Mouse (Mus musculus) intestine, embryonic 16.5 days (tissue): ENCODE data around the gene Bicd2. TPM values are rescaled to one million over a fixed set of nuclear protein-coding genes. Genes with fewer than 3 reads are reported as not detected.

Experiments used
- ATAC-seq: fragments of 200-750 bp; cut with Nextera tagmentation; 2 replicates; pipeline ENCODE4 v1.8.0; 2017; ENCODE audit warnings: moderate TSS enrichment, moderate library complexity
- H3K27ac ChIP-seq: fragments of 300-500 bp; sonication (generic); 2 replicates; pipeline ENCODE4 v1.5.1; 2014; ENCODE audit warnings: mild to moderate bottlenecking, low read length
- H3K27me3 ChIP-seq: fragments of 300-500 bp; sonication (generic); replicated peaks from 2 replicates; pipeline ENCODE4 v1.6.1; 2014; ENCODE audit warnings: low read length, control low read depth, mixed read lengths; ENCODE audit not compliant: control insufficient read depth, insufficient read depth
- H3K36me3 ChIP-seq: fragments of 300-500 bp; sonication (generic); 2 replicates; pipeline ENCODE4 v1.6.1; 2014; ENCODE audit warnings: low read length, control low read depth; ENCODE audit not compliant: control insufficient read depth, insufficient read depth
- H3K4me1 ChIP-seq: fragments of 300-500 bp; sonication (generic); 2 replicates; pipeline ENCODE4 v1.6.1; 2014; ENCODE audit warnings: low read length, control low read depth, mixed read lengths; ENCODE audit not compliant: control insufficient read depth, insufficient read depth
- H3K4me2 ChIP-seq: fragments of 300-500 bp; sonication (generic); 2 replicates; pipeline ENCODE4 v1.6.1; 2014; ENCODE audit warnings: low read depth, low read length, control low read depth
- H3K4me3 ChIP-seq: fragments of 300-500 bp; sonication (generic); 2 replicates; pipeline ENCODE4 v1.5.1; 2014; ENCODE audit warnings: mild to moderate bottlenecking, low read length
- H3K9ac ChIP-seq: fragments of 300-500 bp; sonication (generic); 2 replicates; pipeline ENCODE4 v1.6.1; 2014; ENCODE audit warnings: low read depth, low read length
- H3K9me3 ChIP-seq: fragments of 300-500 bp; sonication (generic); 2 replicates; pipeline ENCODE4 v1.6.1; 2016; ENCODE audit warnings: low read length, control low read depth; ENCODE audit not compliant: control insufficient read depth
- WGBS: fragments of 180-500 bp; shearing (Covaris S2); extraction: QIAGEN DNeasy Blood & Tissue Kit; methylation state at CpG from one replicate; pipeline ENCODE4 v1.1.7; 2014; 5-methylcytosine and 5-hydroxymethylcytosine counted together
- polyA plus RNA-seq: library from polyadenylated mRNA; unstranded; fragments of >200 nt; fragmentation: Nextera tagmentation; extraction: Ambion mirVana; gene quantifications from 2 replicates; pipeline ENCODE4 v1.2.1, GENCODE M21; 2015

The Bicd2 gene
- polyA plus RNA-seq, 1 experiment from 2014 or later, result 14.7 TPM

DNA sequence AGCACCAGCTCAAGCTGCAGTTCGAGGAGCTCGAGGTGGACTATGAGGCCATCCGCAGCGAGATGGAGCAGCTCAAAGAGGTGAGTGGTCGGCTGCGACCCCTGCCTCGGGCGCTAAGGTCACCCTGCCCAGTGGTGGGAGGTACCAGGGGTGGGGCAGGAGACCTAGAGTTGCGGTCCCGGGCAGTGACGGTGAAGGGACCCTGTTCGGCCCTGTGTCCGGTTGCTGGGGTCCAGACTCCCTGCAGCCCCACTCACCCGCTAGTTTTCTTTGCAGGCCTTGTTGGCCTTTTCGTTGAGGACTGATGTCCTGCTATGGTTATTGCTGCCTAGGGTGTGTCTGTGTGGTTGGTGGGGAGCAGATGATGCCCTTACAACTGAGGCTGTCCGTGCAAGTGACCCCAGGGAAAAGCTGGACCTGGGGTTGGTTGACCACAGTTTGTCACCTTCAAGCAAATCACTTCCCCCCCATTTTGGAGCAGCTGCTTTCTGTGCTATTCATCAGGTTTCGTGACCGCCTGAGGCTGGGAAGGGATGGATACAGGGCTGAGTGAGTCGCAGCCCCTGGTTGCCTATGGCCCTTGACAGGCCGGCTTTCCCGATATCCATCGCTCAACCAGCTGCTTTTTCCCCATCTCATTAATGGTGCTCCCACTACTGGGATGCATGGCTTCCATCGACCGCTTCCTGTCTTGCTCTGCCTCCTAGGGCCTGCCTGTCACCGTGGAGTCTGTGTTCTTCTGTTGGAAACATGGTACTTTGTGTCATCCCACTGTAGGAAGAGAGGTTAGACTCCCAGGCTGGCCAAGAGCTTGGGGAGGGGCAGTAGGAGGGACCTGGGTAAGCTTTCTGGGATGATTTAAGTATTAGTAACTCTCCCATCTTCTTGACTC is 692 bp downstream of the Bicd2 start:
- Histone ChIP-seq H3K4me1 (peaks cover 45% of the 10 kb centered on the region), H3K9me3 (no peaks in the 10 kb centered on the region), H3K27me3 (no peaks in the 10 kb centered on the region), H3K4me3 (peak overlapping the region; percentile 96), H3K27ac (peak overlapping the region; percentile 52), H3K9ac (peak overlapping the region; percentile 90), H3K4me2 (peak overlapping the region; percentile 94), H3K36me3 (no peaks in the 10 kb centered on the region)
- 10% methylated on average over 25 of the region's 25 CpGs for WGBS
- ATAC-seq, result no peak; the same call in 1 of the 2 replicates

DNA sequence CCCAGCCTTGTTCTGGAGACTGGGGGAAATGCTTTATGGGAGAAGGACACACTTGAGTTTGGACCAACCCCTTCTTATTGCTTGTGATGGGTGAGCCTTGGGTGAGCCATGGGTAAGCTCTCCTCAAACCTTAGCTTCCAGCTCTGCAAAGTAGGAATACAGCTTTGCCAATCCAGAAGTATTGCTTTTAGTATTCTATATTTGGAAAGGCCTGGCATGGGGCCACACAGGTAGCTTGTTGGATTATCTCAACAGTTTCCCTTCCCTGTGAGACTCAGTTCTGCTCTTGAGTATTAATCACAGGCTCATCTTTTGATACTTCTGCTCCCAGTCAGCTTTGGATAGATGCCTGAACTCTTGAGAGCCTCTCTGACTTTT is 1.3 kb downstream of the Bicd2 start:
- peak overlapping the region; percentile 96 for H3K4me3 ChIP-seq
- H3K27me3 ChIP-seq, result no peaks in the 10 kb centered on the region
- peaks cover 45% of the 10 kb centered on the region for H3K4me1 ChIP-seq
- ATAC-seq, result no peak
- peak overlapping the region; percentile 90 for H3K9ac ChIP-seq
- no peaks in the 10 kb centered on the region for H3K36me3 ChIP-seq
- H3K4me2 ChIP-seq, result peak overlapping the region; percentile 94
- H3K9me3 ChIP-seq, result no peaks in the 10 kb centered on the region
- H3K27ac ChIP-seq, result no peak overlapping the region

DNA sequence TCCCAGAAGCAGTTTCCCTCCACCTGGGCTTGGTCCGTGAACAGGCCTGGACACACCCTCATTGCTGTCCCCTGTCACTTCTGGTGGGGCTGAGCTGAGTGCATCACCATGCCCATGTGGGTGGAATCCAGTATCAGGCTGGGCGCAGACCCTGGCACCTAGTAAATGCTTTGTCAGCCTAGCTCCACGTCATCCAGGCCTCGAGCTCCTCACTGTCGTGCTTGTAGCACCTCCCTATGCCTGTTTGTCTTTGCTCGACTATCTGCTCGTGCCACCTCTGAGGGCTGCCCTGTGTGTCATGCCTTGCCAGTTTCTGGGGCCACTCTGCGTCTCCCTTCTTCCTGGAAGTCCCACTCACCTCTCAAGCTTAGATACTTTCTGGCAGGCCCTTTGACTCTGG is 3.2 kb downstream of the Bicd2 start:
- H3K4me3 ChIP-seq, result no peak overlapping the region
- peak overlapping the region; percentile 12; the same call in 1 of the 2 replicates for H3K4me2 ChIP-seq
- 68% methylated on average over 8 of the region's 8 CpGs for WGBS
- ATAC-seq, result no peak
- H3K27me3 ChIP-seq, result no peaks in the 10 kb centered on the region
- no peaks in the 10 kb centered on the region for H3K9me3 ChIP-seq
- H3K36me3 ChIP-seq, result no peaks in the 10 kb centered on the region
- H3K27ac ChIP-seq, result no peak overlapping the region; the same call in 1 of the 2 replicates
- peaks cover 45% of the 10 kb centered on the region for H3K4me1 ChIP-seq
- H3K9ac ChIP-seq, result peak overlapping the region; percentile 37; the same call in 1 of the 2 replicates

DNA sequence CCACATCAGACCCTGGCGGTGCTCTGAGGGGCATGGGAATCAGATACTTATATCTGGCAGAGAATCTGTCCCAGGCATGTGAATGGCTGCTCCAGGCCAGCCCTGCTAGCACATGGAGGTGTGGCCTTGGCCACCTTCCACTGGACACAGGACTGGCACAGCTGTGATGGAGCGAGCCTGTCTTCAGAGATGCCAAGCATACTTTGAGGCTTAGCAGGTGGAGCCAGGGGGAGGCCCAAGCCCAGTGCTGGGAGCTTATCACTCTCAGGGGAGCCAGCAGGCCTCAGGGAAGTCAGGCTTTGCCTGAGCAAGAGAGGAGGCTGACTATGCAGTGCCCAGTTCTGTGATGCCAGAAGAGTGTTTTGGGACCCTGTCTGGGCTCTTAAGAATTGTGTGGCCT is 4.1 kb downstream of the Bicd2 start:
- no peak overlapping the region for H3K4me3 ChIP-seq
- 61% methylated on average over 2 of the region's 2 CpGs for WGBS
- H3K9me3 ChIP-seq, result no peaks in the 10 kb centered on the region
- H3K27ac ChIP-seq, result no peak overlapping the region
- H3K36me3 ChIP-seq, result no peaks in the 10 kb centered on the region
- no peak overlapping the region for H3K9ac ChIP-seq
- peaks cover 42% of the 10 kb centered on the region for H3K4me1 ChIP-seq
- no peak for ATAC-seq
- no peaks in the 10 kb centered on the region for H3K27me3 ChIP-seq
- H3K4me2 ChIP-seq, result no peak overlapping the region

DNA sequence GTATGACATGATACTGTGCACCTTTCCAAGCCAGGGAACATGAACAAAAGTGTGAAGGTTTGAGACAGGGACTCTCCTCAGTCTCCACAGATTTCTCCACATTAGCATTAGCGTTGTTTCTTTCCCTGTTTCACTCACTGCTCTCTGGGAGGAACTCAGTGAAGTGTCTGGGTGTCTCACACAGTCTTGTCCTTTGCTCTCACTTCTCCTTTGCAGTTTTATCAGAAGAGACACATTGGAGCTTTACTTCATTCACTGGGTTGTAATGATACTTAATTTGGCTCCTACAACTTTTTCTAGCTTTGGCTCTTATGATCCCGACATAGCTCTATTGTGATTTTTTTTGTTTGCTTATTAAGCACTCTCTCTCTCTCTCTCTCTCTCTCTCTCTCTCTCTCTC is 7.1 kb downstream of the Bicd2 start:
- Histone ChIP-seq H3K9ac (no peak overlapping the region), H3K4me3 (no peak overlapping the region), H3K9me3 (no peaks in the 10 kb centered on the region), H3K36me3 (no peaks in the 10 kb centered on the region), H3K4me2 (no peak overlapping the region), H3K27ac (no peak overlapping the region), H3K27me3 (no peaks in the 10 kb centered on the region), H3K4me1 (peaks cover 31% of the 10 kb centered on the region)
- ATAC-seq, result no peak
- WGBS, result 77% methylated on average over 2 of the region's 2 CpGs

DNA sequence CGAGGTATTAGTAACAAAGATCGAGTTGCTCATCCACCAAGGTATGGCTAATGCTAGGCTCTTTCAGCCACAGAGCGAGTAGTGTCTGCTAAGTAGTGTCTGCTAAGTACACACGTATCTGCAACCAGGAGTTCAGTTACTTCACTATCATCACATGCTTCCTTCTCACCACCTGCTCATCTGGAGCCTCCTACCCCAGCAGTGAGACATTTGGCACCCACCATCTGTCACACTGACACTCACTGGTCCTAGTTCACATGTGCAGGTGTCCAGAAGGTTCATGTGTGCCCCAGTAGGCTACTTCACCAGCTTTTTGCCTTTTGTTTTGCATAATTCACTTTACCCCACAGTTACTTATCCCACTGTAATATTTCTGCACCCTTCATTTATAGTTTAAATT is 8.0 kb downstream of the Bicd2 start:
- no peaks in the 10 kb centered on the region for H3K9me3 ChIP-seq
- no peaks in the 10 kb centered on the region for H3K36me3 ChIP-seq
- WGBS, result 90% methylated on average over 4 of the region's 4 CpGs
- no peaks in the 10 kb centered on the region for H3K27me3 ChIP-seq
- H3K4me1 ChIP-seq, result peaks cover 24% of the 10 kb centered on the region
- H3K4me3 ChIP-seq, result no peak overlapping the region
- no peak overlapping the region for H3K27ac ChIP-seq
- H3K9ac ChIP-seq, result no peak overlapping the region
- no peak for ATAC-seq
- H3K4me2 ChIP-seq, result no peak overlapping the region

DNA sequence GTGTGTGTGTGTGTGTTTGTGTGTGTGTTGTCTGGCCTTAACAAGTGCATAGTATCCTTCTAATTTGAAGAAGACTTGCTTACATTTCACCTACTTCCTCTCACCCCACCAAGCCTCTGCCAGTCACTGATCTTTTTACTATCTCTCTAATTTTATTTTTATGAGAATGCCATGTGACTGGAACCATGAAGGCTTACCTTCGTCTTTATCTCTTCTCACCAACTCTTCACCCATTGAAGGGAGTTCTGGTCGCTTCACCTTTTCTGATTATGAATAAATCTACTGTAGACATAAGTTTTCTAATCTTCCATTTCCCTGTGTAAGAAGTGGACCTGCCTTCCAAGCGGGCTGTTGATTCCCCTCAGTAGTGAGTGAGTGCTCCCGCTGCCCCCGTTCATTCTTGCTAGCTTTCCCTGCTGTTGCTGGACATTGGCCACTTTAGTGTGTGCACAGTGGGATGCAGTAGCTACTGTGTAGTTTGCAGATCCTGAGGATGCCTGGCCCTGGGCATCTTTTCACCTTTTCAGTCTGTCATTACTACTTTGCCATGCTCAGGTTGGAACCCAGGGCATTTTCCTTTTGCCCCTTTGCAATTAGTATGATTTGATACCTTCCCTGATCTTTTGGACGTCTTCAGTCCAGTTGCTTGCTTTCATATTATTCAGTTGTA is 8.6 kb downstream of the Bicd2 start:
- Histone ChIP-seq H3K27ac (no peak overlapping the region), H3K4me1 (peaks cover 18% of the 10 kb centered on the region), H3K4me2 (no peak overlapping the region), H3K36me3 (no peaks in the 10 kb centered on the region), H3K9ac (no peak overlapping the region), H3K9me3 (no peaks in the 10 kb centered on the region), H3K27me3 (no peaks in the 10 kb centered on the region), H3K4me3 (no peak overlapping the region)
- no peak for ATAC-seq
- WGBS, result 84% methylated on average over 6 of the region's 6 CpGs

DNA sequence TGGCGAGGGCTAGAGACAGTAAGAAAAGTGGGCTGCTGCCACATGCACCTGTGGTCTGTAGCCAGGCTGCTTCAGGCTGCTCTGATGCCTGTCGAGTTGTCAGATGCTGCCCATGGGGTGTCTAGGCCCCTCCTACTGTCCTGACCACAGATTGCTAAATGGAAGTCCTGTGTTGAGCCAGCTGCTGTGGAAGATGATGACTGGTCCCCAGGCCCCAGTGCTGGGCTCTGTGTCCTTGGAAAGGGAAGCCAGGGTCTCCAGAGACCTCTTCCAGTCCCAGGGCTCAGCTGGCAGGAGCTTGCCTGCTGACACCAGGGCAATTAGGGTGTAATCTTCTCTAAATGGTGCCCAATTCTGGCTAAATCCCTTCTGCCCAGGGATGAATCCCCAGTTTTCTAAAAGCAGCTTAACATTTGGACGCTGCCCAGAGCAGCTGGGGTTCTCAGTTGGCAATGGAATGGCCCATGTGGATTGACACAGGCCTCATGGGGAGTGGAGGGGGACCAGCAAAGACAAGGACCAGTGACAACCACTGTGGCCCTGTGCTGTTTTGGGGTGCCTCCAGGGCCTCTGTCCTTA is 11.3 kb downstream of the Bicd2 start:
- 66% methylated on average over 3 of the region's 3 CpGs for WGBS
- no peak overlapping the region for H3K27ac ChIP-seq
- 0 out of 2 replicates have a peak, but pooled peaks have one; percentile 9 for ATAC-seq

DNA sequence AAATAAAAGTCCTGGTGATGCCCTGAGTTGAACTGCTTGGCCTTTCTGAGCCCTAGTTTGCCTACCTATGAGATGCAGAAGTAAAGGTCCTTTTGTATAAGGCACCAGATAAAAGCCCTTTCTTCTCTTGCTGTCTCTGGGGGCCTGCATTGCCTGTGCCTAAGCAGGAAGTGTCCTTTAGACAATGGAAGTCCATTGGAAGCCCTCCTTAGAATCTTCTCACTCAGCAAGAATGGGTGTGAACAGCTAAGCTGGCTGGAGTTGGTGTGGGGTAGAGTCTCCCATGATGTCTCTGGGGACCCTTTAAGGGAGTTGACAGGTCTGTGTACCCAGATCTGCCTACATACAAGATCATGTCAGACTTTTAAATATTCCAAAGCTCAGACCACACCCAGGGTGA is 12.0 kb downstream of the Bicd2 start:
- no peaks in the 10 kb centered on the region for H3K36me3 ChIP-seq
- no peak overlapping the region for H3K27ac ChIP-seq
- H3K4me3 ChIP-seq, result no peak overlapping the region
- no peaks in the 10 kb centered on the region for H3K9me3 ChIP-seq
- H3K4me1 ChIP-seq, result peaks cover 7% of the 10 kb centered on the region
- no peak overlapping the region for H3K4me2 ChIP-seq
- H3K9ac ChIP-seq, result no peak overlapping the region
- no peak for ATAC-seq
- H3K27me3 ChIP-seq, result no peaks in the 10 kb centered on the region

More for the DNA sequence above, 11.3 kb downstream of the Bicd2 start:
- Histone ChIP-seq H3K4me3 (no peak overlapping the region), H3K4me1 (peaks cover 7% of the 10 kb centered on the region), H3K27me3 (no peaks in the 10 kb centered on the region), H3K4me2 (no peak overlapping the region), H3K36me3 (no peaks in the 10 kb centered on the region), H3K9ac (no peak overlapping the region), H3K9me3 (no peaks in the 10 kb centered on the region)
